Mouse (Mus musculus) stomach, postnatal 0 days (tissue): ENCODE results near the gene Uhrf1bp1l.

Experiments used
- CTCF ChIP-seq: IDR thresholded peaks from 2 replicates; pipeline ENCODE4 v1.5.1; 2016; ENCODE audit warnings: antibody characterized with exemption, low read depth, mild to moderate bottlenecking, moderate library complexity
- EP300 ChIP-seq: optimal IDR thresholded peaks from 2 replicates; pipeline ENCODE3; 2016; ENCODE audit warnings: antibody characterized with exemption

GRCm38 (mm10) chr10:89714910-89715309 is 29.9 kb upstream of the Uhrf1bp1l start:
- TF ChIP-seq CTCF (no peak), EP300 (no peak)
